Mouse (Mus musculus): Measurements from ENCODE around the gene Dynll1. TPM values are rescaled to one million over a fixed set of nuclear protein-coding genes. Genes with fewer than 3 reads are reported as not detected.

Dynll1 gene
- polyA plus RNA-seq (2014; fragmentation: Nextera tagmentation; extraction: Ambion mirVana), result 1,143 and 1,163 TPM in 2 replicates

- H3K4me1 ChIP-seq (ENCODE audit: control insufficient read depth, insufficient read depth, low read length), result peaks cover 18% of the 10 kb centered on the region
- no peaks in the 10 kb centered on the region for H3K27me3 ChIP-seq (ENCODE audit: control insufficient read depth, insufficient read depth, low read length)
- H3K9me3 ChIP-seq (ENCODE audit: control insufficient read depth, low read length), result no peaks in the 10 kb centered on the region
- H3K27ac ChIP-seq (ENCODE audit: low read depth, low read length), result peak within 1 kb of the TSS; percentile 87
- peak within 1 kb of the TSS; percentile 88 for H3K9ac ChIP-seq (replicated peaks; ENCODE audit: low read depth, low read length)
- under 1% methylated on average over 65 of the region's 66 CpGs for WGBS
- ATAC-seq (ENCODE audit: low read depth), result peak; percentile 97
- H3K4me3 ChIP-seq (ENCODE audit: low read depth, low read length), result peak within 1 kb of the TSS; percentile 72
- H3K4me2 ChIP-seq (ENCODE audit: low read depth, low read length), result peak within 1 kb of the TSS; percentile 75
- H3K36me3 ChIP-seq (ENCODE audit: control insufficient read depth, insufficient read depth, low read length), result peaks cover 19% of the 10 kb centered on the region
Measured at GRCm38 (mm10) chr5:115300792-115301614, at the start of gene Dynll1. Gene Dynll1, minus strand, starts transcription at chr5:115300999.

GRCm38 (mm10) chr5:115349225-115349555 is 48.4 kb upstream of the Dynll1 start:
- H3K9ac ChIP-seq (replicated peaks; ENCODE audit: low read depth, low read length), result peak overlapping the region; percentile 57; the same call in 1 of the 2 replicates
- peaks cover 15% of the 10 kb centered on the region for H3K4me1 ChIP-seq (ENCODE audit: control insufficient read depth, insufficient read depth, low read length)
- H3K4me3 ChIP-seq (ENCODE audit: low read depth, low read length), result peak overlapping the region; percentile 88
- under 1% methylated on average over 18 of the region's 18 CpGs for WGBS
- peaks cover 12% of the 10 kb centered on the region for H3K36me3 ChIP-seq (ENCODE audit: control insufficient read depth, insufficient read depth, low read length)
- ATAC-seq (ENCODE audit: low read depth), result peak; percentile 36; the same call in 1 of the 2 replicates
- peak overlapping the region; percentile 74 for H3K27ac ChIP-seq (ENCODE audit: low read depth, low read length)
- H3K4me2 ChIP-seq (ENCODE audit: low read depth, low read length), result peak overlapping the region; percentile 59
- H3K27me3 ChIP-seq (ENCODE audit: control insufficient read depth, insufficient read depth, low read length), result no peaks in the 10 kb centered on the region
- H3K9me3 ChIP-seq (ENCODE audit: control insufficient read depth, low read length), result no peaks in the 10 kb centered on the region

DNA sequence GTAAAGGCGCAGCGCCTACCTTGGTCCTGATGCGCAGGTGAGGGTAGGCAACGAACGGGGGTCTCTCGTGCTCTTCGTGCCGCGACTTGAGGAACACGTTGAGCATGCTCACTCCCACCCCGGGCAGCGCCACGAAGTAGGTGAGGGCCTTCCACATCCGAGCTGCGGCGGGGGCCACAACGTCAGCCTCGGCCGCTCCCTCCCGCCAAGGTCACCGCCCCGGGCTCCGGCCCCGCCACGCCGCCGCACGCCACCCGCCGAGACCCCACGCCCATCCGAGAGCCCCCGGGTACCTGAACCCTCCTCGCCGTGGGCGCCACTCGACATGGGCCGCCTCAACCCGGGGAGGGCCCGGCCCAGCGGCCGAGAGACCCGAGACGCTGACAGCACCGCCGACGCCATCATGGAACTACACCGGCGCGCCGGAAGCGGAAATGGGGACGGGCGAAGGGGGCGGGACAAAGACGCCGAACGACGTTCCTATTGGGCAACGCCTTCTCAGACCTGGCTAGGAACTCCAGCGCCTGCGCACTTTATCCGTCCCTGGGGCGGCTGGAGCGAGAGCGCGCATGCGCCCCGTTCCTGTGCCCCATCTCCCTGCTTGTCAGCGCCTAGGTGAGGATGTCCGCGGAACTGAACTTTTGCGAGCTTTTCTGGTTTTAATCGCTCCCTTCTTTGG is 47.9 kb upstream of the Dynll1 start, which contains the start of gene Cox6a1:
Cox6a1 (minus strand) TSS at position 436 of the 679 bp plus-strand sequence.
- no peaks in the 10 kb centered on the region for H3K27me3 ChIP-seq (ENCODE audit: control insufficient read depth, insufficient read depth, low read length)

DNA sequence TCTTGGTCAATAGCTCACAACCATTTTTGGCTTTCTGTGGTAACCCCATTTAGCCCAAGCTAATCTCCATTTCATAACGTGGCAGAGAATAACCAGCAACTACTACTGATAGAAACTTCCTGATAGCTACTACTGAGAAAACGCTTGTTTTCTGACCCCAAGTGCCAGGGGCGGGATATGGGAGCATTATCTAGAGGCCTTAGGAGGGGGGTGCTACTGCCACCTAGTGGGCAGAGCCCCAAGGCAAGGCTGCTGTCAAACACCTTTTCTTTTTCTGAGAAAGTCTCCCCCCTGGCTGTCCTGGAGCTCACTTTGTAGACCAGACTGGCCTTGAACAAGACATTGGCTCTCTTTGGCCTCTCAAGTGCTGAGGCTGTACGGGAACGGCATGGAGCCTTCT is 46.8 kb upstream of the Dynll1 start:
- Histone ChIP-seq H3K9me3 (ENCODE audit: control insufficient read depth, low read length) (no peaks in the 10 kb centered on the region), H3K4me2 (ENCODE audit: low read depth, low read length) (peak overlapping the region; percentile 99), H3K4me3 (ENCODE audit: low read depth, low read length) (peak overlapping the region; percentile 88), H3K9ac (replicated peaks; ENCODE audit: low read depth, low read length) (no peak overlapping the region), H3K4me1 (ENCODE audit: control insufficient read depth, insufficient read depth, low read length) (peaks cover 15% of the 10 kb centered on the region), H3K27me3 (ENCODE audit: control insufficient read depth, insufficient read depth, low read length) (no peaks in the 10 kb centered on the region), H3K36me3 (ENCODE audit: control insufficient read depth, insufficient read depth, low read length) (peaks cover 20% of the 10 kb centered on the region), H3K27ac (ENCODE audit: low read depth, low read length) (no peak overlapping the region)
- 0 out of 2 replicates have a peak, but pooled peaks have one; percentile 25 for ATAC-seq (ENCODE audit: low read depth)
- WGBS, result 1% methylated on average over 5 of the region's 5 CpGs

More for the DNA sequence above, 47.9 kb upstream of the Dynll1 start, which contains the start of gene Cox6a1:
- H3K36me3 ChIP-seq (ENCODE audit: control insufficient read depth, insufficient read depth, low read length), result peaks cover 17% of the 10 kb centered on the region
- peak within 1 kb of the TSS; percentile 76 for H3K9ac ChIP-seq (replicated peaks; ENCODE audit: low read depth, low read length)
- H3K4me2 ChIP-seq (ENCODE audit: low read depth, low read length), result peak within 1 kb of the TSS; percentile 99
- peak; percentile 94 for ATAC-seq (ENCODE audit: low read depth)
- under 1% methylated on average over 73 of the region's 74 CpGs for WGBS
- peak within 1 kb of the TSS; percentile 88 for H3K4me3 ChIP-seq (ENCODE audit: low read depth, low read length)
- peak within 1 kb of the TSS; percentile 74 for H3K27ac ChIP-seq (ENCODE audit: low read depth, low read length)
- peaks cover 15% of the 10 kb centered on the region for H3K4me1 ChIP-seq (ENCODE audit: control insufficient read depth, insufficient read depth, low read length)
- no peaks in the 10 kb centered on the region for H3K9me3 ChIP-seq (ENCODE audit: control insufficient read depth, low read length)

DNA sequence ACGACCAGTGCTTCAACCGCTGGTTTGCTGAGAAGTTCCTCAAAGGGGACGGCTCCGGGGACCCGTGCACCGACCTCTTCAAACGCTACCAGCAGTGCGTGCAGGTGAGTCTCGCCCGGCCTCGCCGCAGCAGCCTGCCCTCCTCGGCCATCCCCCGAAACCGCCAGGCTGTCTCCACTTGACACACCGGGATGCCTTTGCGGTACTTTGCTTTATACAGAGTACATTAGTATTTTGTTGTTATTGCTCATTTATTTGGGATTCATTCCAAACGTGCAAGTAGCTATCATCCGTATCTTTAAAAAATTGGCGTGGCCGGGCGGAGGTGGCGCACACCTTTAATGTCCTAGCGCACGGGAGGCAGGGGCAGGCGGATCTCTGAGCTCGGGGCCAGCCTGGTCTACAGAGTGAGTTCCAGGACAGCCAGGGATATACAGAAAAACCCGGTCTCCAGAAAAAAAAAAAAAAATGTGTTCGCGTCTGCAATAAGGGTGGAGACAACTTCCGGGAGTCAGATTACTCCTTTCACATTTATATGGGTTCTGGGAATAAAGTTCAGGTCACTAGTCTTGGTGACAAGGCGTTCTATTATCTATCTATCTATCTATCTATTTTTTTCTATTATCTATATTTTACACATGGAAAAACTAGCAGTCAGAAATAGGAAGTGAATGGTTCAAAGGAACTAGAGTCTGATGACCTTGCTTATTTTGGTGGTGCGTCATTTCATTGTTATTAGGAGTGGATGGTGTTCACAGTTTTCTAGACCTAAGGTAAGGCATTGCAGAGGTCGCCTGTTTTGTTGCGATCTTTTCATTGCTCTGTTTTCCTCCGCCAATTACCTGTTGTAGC is 40.7 kb upstream of the Dynll1 start:
- Histone ChIP-seq H3K4me3 (ENCODE audit: low read depth, low read length) (peak overlapping the region; percentile 69), H3K4me1 (ENCODE audit: control insufficient read depth, insufficient read depth, low read length) (peaks cover 8% of the 10 kb centered on the region), H3K4me2 (ENCODE audit: low read depth, low read length) (peak overlapping the region; percentile 55), H3K9me3 (ENCODE audit: control insufficient read depth, low read length) (no peaks in the 10 kb centered on the region), H3K27ac (ENCODE audit: low read depth, low read length) (peak overlapping the region; percentile 86; the same call in 1 of the 2 replicates), H3K27me3 (ENCODE audit: control insufficient read depth, insufficient read depth, low read length) (no peaks in the 10 kb centered on the region), H3K36me3 (ENCODE audit: control insufficient read depth, insufficient read depth, low read length) (peaks cover 20% of the 10 kb centered on the region), H3K9ac (replicated peaks; ENCODE audit: low read depth, low read length) (peak overlapping the region; percentile 82)
- ATAC-seq (ENCODE audit: low read depth), result peak; percentile 47; the same call in 1 of the 2 replicates
- WGBS, result 12% methylated on average over 36 of the region's 36 CpGs

DNA sequence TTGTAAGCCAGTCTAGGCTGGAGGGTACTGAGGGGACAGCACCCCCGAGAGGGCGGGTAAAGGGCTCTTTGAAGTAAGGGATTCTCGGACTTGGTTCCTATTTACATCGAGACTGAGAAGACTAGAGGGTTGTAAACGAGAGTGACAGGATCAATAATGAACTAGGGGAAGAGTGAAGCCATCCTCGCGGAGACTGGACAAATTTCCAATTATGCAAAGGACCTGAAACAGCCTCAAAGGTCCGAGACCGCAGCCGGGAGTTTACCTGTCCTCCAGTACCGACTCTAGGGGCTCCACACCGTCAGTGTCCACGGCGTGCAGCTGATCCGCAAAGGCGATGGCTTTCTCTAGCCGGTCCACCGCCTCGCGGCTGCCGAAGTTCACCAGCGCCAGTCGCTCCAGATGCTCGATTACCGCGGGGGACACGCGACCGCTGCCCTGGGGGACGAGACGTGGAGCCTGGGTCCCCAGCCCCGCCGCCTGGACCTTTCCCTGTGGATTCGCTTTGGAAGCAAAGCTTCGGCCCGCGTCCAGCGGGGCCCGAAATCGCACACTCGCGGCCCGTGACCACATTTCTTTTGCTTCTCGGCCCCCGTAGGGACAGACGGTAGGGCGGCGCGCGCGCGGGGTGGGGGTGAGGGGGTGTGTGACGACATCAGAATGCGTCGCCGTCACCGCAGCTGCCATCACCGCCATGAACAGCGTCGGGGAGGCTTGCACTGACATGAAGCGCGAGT is 39.9 kb upstream of the Dynll1 start, which contains the start of the genes Gatc and Triap1:
Gatc (minus strand) TSS at position 602 of the 737 bp plus-strand sequence.
Triap1 (plus strand) TSS at position 649 of the 737 bp plus-strand sequence.
- H3K27ac ChIP-seq (ENCODE audit: low read depth, low read length), result peak within 1 kb of the TSS; percentile 86
- H3K4me1 ChIP-seq (ENCODE audit: control insufficient read depth, insufficient read depth, low read length), result peaks cover 8% of the 10 kb centered on the region
- no peaks in the 10 kb centered on the region for H3K9me3 ChIP-seq (ENCODE audit: control insufficient read depth, low read length)
- H3K4me3 ChIP-seq (ENCODE audit: low read depth, low read length), result peak within 1 kb of the TSS; percentile 69
- peaks cover 25% of the 10 kb centered on the region for H3K36me3 ChIP-seq (ENCODE audit: control insufficient read depth, insufficient read depth, low read length)
- ATAC-seq (ENCODE audit: low read depth), result peak; percentile 91
- WGBS, result under 1% methylated on average over 61 of the region's 62 CpGs
- peak within 1 kb of the TSS; percentile 55 for H3K4me2 ChIP-seq (ENCODE audit: low read depth, low read length)
- H3K9ac ChIP-seq (replicated peaks; ENCODE audit: low read depth, low read length), result peak within 1 kb of the TSS; percentile 82
- no peaks in the 10 kb centered on the region for H3K27me3 ChIP-seq (ENCODE audit: control insufficient read depth, insufficient read depth, low read length)

- Histone ChIP-seq H3K27me3 (ENCODE audit: control insufficient read depth, insufficient read depth, low read length) (no peaks in the 10 kb centered on the region), H3K27ac (ENCODE audit: low read depth, low read length) (no peak overlapping the region), H3K36me3 (ENCODE audit: control insufficient read depth, insufficient read depth, low read length) (peaks cover 29% of the 10 kb centered on the region), H3K4me3 (ENCODE audit: low read depth, low read length) (peak overlapping the region; percentile 69), H3K4me2 (ENCODE audit: low read depth, low read length) (peak overlapping the region; percentile 55), H3K9me3 (ENCODE audit: control insufficient read depth, low read length) (no peaks in the 10 kb centered on the region), H3K9ac (replicated peaks; ENCODE audit: low read depth, low read length) (peak overlapping the region; percentile 82; the same call in 1 of the 2 replicates), H3K4me1 (ENCODE audit: control insufficient read depth, insufficient read depth, low read length) (peaks cover 8% of the 10 kb centered on the region)
- ATAC-seq (ENCODE audit: low read depth), result no peak
- 37% methylated on average over 7 of the region's 7 CpGs for WGBS
Measured at GRCm38 (mm10) chr5:115340007-115340406, 39.2 kb upstream of the Dynll1 start.

- Histone ChIP-seq H3K9me3 (ENCODE audit: control insufficient read depth, low read length) (no peaks in the 10 kb centered on the region), H3K27ac (ENCODE audit: low read depth, low read length) (no peak overlapping the region), H3K9ac (replicated peaks; ENCODE audit: low read depth, low read length) (no peak overlapping the region), H3K4me1 (ENCODE audit: control insufficient read depth, insufficient read depth, low read length) (peaks cover 13% of the 10 kb centered on the region), H3K4me3 (ENCODE audit: low read depth, low read length) (no peak overlapping the region), H3K4me2 (ENCODE audit: low read depth, low read length) (no peak overlapping the region), H3K27me3 (ENCODE audit: control insufficient read depth, insufficient read depth, low read length) (no peaks in the 10 kb centered on the region), H3K36me3 (ENCODE audit: control insufficient read depth, insufficient read depth, low read length) (peaks cover 45% of the 10 kb centered on the region)
- WGBS, result 81% methylated on average over 3 of the region's 3 CpGs
- no peak for ATAC-seq (ENCODE audit: low read depth)
Measured at GRCm38 (mm10) chr5:115333626-115334025, 32.8 kb upstream of the Dynll1 start.

Data from neural tube, embryonic 14.5 days (tissue).